Mouse (Mus musculus): ENCODE results near the gene Caskin1.

Caskin1 gene

GRCm38 (mm10) chr17:24548435-24548834 lies 60.0 kb downstream of the Caskin1 start:
- POLR2A ChIA-PET, result interaction anchor here (0.6 to 7.4 kb wide), 77 partner anchors 8 to 1231 kb away, joined by 3 to 282 read pairs (median 10); partner anchors contain the start of genes Traf7 (in 4 of the 4), Zfp598 (in 3 of the 4), E4f1 (in 2 of the 4) and Eci1 (in 2 of the 4)

GRCm38 (mm10) chr17:24548921-24549617 lies 60.7 kb downstream of the Caskin1 start:
- ChIA-PET CTCF (interaction anchor here (0.5 to 3.5 kb wide), 34 partner anchors 8 to 197 kb away, joined by 3 to 25 read pairs (median 5); partner anchors contain the start of genes Mlst8 (in 2 of the 4), Abca3 (in 1 of the 4), Nthl1 (in 1 of the 4) and Traf7 (in 1 of the 4)), POLR2A (interaction anchor here (0.6 to 7.4 kb wide), 150 partner anchors 9 to 1960 kb away, joined by 3 to 282 read pairs (median 5); partner anchors contain the start of genes Traf7 (in 4 of the 4), Zfp598 (in 4 of the 4), E4f1 (in 3 of the 4) and Mlst8 (in 3 of the 4))

More at GRCm38 (mm10) chr17:24548435-24548834, 60.0 kb downstream of the Caskin1 start:
- CTCF ChIA-PET, result interaction anchor here in 3 of 4 experiments (0.6 to 3.5 kb wide), 17 partner anchors 8 to 128 kb away, joined by 3 to 25 read pairs (median 7); partner anchors contain the start of genes Mlst8 (in 1 of the 3) and Traf7 (in 1 of the 3)

GRCm38 (mm10) chr17:24549618-24550415 lies 61.4 kb downstream of the Caskin1 start, which contains the start of gene Pkd1:
Gene Pkd1 (plus strand): TSS chr17:24549834.
- ChIA-PET CTCF (interaction anchor here (0.5 to 3.5 kb wide), 35 partner anchors 9 to 590 kb away, joined by 3 to 25 read pairs (median 5); partner anchors contain the start of genes Mlst8 (in 3 of the 4), Zfp598 (in 2 of the 4), Abca3 (in 1 of the 4) and Nthl1 (in 1 of the 4)), POLR2A (interaction anchor here (0.5 to 7.4 kb wide), 168 partner anchors 8 to 1959 kb away, joined by 3 to 282 read pairs (median 5); partner anchors contain the start of genes Traf7 (in 4 of the 4), Zfp598 (in 4 of the 4), E4f1 (in 3 of the 4) and Eci1 (in 3 of the 4))

GRCm38 (mm10) chr17:24550416-24551049 lies 62.1 kb downstream of the Caskin1 start:
- ChIA-PET POLR2A (interaction anchor here (0.6 to 7.4 kb wide), 129 partner anchors 8 to 1177 kb away, joined by 3 to 282 read pairs (median 6); partner anchors contain the start of genes Eci1 (in 3 of the 4), Nthl1 (in 3 of the 4), Traf7 (in 3 of the 4) and Tsc2 (in 3 of the 4)), CTCF (interaction anchor here (0.5 to 3.5 kb wide), 28 partner anchors 10 to 591 kb away, joined by 3 to 25 read pairs (median 5); partner anchors contain the start of genes Mlst8 (in 3 of the 4), Zfp598 (in 2 of the 4), Abca3 (in 1 of the 4) and Nthl1 (in 1 of the 4))

- POLR2A ChIA-PET, result interaction anchor here (0.7 to 7.4 kb wide), 82 partner anchors 7 to 528 kb away, joined by 3 to 282 read pairs (median 9); partner anchors contain the start of genes Nthl1 (in 3 of the 4), Traf7 (in 3 of the 4), Tsc2 (in 3 of the 4) and Ccnf (in 2 of the 4)
- CTCF ChIA-PET, result interaction anchor here (0.5 to 3.5 kb wide), 9 partner anchors 10 to 592 kb away, joined by 3 to 25 read pairs (median 7); partner anchors contain the start of genes Mlst8 (in 2 of the 4) and Zfp598 (in 1 of the 4)
Measured at GRCm38 (mm10) chr17:24551050-24551444, 62.6 kb downstream of the Caskin1 start.

- ChIA-PET POLR2A (interaction anchor here in 3 of 4 experiments (0.7 to 3.4 kb wide), 16 partner anchors 7 to 338 kb away, joined by 3 to 17 read pairs (median 4); partner anchors contain the start of genes Traf7 (in 3 of the 3), Pkd1 (in 2 of the 3) and Zfp598 (in 1 of the 3)), CTCF (interaction anchor here in 1 of 4 experiments (1.7 kb wide), 1 partner anchor 18 kb away, joined by 5 read pairs; no protein-coding TSS in a partner anchor)
Measured at GRCm38 (mm10) chr17:24557091-24557490, 68.7 kb downstream of the Caskin1 start.

Measured in embryonic stem cell, embryonic (primary cell).